Mouse (Mus musculus): ENCODE data around the gene Scaf4.

DNA sequence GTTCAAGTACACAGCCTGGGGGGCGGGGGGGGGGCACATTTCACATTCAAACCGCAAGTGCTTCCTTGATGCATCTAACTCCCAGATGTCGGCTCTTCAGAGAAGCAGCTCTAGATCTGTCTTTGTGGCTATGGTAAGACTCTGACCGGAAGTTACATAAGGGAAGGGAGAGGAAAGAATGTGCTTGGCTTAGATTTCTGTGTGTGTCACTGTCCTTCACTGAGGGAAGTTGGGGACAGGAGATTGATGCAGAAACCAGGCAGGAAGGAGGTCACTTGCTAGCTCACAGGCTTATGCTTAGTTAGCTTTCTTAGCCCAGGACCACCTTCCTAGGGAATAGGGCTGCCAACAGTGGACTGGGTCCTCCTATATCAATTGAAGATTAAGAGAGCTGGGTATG is 31.6 kb upstream of the Scaf4 start:
- TF ChIP-seq POLR2A (IDR thresholded peaks at IDR 0.05; ENCODE audit: low read depth, low read length), result no peak
- TF ChIP-seq CTCF (conservative IDR thresholded peaks at IDR 0.05; ENCODE audit: insufficient read depth, insufficient read length, low read depth, low read length), result no peak

Measured in kidney, adult 2 months (tissue).